Mouse (Mus musculus) urinary bladder, postnatal 10 days (tissue): ENCODE measurements around the gene Prkg1.

Source experiments
- DNase-seq: peaks from one replicate; pipeline ENCODE4 v3.0.0; 2022; ENCODE audit warnings: low spot score

Gene Prkg1

DNA sequence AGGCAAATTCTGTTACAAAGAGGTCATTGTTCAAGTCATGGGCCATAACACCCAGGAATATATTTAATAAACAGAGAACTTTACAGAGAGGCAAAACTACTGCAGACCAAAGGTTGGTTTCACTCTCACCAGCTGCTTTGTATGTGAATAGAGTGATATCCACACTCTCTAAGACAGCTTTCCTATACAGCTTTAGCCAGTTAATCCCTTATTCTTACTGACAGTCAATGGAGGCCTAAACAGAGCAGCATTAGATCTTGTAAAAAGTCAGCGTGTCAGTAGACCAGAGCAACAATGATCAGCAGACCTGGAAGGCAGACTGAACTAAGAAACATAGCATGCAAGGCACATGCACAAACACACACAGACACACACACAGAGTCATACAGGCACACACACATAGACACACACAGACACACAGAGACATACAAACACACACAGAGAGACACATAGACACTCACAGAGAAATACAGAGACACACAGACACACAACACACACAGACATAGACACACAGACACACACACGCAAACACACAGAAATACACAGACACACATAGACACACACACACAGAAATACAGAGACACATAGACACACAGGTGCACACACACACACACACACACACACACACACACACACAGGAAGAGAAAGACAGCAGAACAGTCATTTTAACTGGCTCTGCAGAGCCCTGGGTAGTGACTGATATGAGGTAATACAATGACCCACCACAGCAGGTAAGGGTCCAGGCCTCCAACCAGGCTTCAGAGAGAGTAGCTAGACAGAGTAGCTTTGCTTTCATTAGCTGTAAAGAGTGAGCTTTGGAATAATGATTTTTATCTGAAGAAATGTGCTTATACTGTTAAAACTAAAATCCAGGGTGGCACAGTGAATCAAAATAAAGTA lies 723.6 kb downstream of the Prkg1 start:
- no peak for DNase-seq

DNA sequence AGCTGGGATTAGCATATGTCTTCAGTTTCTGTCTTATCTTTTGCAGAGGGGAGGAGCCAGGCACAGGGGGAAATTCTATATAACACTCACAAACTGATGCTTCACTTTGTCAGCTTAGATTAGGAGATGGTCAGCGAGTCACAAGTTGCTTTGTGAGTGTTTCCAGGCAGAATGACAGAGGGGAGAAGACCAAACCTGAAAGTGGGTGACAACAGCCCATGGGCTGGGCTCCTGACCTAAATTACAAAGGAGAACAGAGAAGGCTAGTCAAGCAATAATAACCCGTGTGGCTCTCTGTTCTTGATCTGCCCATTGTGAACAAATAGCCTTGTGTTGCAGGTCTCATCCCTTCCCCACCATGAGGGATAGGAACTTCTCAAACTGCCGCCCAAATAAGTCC lies 725.9 kb downstream of the Prkg1 start:
- DNase-seq, result no peak

DNA sequence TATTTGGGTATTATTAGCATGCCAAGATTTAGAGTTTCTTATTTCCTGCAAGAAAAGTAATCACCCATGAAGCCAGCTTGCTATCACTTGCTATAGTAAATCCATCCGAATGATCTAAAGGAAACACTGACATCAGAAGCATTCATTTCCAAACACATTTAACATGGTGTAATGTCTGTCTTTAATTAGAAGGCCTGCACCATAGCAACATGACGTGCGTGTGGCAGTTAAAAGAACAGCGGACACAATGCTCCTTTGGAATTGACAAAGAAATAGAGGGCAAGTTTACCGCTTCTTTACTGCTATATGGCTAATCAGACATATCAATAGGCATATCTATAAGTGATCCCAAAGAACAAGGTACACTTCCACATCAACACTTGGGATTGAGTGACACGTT lies 733.2 kb downstream of the Prkg1 start:
- DNase-seq, result no peak

DNA sequence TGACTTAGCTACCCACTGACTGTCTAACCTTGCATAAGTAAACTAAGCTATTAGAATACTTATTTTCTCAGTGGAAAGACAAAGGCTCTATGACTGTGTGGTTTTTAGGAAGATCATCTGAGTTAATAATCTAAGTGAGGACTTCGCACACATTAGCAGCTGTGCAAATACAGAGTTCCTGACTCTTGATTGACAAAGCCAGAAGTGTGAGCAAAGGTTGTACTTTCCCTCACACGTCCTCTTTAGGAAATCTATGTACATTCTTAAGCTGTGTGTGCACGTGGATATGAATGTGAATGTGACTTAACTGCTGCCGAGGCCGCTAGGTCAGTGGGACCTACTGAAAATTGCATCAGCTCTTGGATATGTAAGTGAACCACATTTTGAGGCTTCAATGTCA lies 738.0 kb downstream of the Prkg1 start:
- DNase-seq, result no peak

DNA sequence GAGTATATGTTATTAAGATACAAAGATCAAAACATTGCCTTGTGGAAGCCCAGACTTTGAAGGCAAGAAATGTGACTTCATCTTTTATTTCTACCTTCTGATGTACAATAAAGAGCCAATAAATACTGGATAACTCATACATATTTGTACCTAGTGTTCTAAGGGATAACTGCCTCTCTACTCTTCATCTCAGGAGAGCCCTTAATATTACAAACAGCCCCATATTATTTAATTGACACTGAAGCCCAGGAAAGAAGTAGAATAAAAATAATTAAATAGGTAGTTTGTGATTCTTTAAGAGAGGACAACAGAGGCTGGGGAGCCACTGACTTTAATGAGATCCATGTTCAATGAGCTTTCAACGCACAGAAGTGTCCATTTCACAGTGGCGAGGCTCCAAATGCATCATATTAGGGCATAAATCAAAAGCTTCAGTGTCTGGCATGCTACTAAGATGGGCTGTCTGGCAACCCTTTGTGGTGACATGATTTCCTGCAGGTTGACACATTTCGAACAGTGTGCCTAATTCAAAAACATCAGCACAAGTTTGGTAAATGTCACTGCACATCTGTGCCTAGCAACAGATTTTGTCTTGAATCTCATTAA lies 753.2 kb downstream of the Prkg1 start:
- no peak for DNase-seq

DNA sequence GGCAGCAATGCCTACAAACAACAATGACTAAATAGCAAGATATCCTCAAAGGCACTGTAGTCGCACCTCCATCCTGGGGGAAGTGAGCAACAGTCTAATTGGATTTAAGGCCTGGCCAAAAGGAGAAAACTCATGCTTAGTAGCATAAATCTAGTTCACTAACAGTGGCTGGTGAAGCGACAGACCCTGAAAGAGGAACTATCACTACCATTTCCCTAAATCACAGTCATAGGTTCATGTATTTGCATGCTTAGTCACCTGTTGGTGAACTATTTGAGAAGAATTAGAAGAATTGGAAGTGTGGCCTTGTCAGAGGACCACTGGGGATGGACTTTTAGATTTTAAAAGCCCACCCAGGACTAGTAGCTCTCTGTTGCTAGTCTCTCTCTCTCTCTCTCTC lies 766.3 kb downstream of the Prkg1 start:
- DNase-seq, result no peak

DNA sequence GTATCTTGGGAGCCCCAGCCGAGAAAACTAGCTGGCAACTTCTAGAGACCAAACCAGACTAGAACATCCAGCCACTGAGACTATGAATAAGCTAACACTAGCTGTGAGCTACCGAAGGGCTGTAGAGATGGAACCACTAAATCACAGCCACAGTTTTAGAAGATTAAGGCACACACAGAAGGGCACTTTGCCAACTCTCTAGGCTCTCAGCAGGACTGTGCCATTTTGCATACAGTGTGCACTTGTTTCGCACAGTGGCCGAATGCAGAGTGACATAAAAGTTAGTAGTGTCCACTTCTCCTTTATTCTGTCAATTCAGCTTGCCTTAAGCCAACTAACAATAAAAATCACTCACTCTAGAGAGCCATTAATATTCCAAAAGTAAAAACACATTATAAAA lies 774.4 kb downstream of the Prkg1 start:
- DNase-seq, result no peak

DNA sequence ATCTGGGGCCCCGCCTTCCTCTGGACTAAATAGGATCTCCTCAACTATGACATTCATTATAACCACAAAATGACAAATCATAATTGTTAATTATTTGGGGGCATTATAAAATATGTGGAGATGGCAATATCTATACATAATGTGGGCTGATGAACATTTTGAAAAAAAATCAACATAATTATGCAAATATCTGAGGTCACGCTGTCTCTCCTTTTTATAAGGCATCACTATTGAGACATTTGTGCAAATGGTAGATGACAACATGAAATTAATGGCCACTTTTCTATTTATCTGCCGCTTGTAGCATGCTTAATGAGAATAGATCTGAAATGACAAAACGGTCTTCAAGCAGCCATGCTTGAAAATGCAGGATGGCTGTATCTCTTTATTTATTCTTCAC lies 782.4 kb downstream of the Prkg1 start:
- DNase-seq, result no peak

DNA sequence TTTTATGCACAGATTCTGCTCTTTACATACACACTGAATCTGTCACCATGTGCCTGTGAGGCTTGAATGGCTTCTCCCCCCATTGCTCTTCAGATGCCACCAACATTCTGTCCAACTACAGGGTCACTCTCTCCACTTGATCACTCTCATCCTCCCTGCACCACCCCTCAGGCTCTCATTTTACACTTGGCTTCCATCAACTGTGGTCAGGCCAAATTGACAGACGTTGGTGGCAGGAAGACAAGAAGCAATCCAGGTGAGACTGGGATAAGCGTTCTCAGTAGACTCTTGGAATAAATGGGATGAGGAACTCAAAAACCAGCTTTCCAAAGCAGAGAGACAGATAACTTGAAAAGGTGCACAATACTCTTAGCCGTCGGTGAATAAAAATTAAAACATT lies 786.7 kb downstream of the Prkg1 start:
- no peak for DNase-seq

DNA sequence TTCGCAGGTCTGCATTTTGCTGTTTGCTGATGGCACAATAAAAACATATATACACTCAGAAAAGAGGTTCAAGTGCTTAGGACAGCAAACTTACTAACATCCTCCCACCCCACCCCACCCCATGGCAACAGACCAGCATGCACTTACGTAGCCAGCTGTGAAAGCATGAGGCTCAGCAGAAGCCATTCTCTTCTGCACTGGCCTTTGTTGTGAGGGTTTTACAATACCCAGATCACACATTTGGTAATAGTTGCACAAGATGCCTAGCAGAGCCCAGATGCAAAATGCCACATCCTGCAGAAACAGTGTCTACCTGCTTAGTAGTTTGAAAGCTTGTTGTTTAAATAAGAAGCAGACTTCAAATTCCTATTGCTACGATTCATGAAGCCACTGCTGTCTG lies 814.2 kb downstream of the Prkg1 start:
- DNase-seq, result no peak

DNA sequence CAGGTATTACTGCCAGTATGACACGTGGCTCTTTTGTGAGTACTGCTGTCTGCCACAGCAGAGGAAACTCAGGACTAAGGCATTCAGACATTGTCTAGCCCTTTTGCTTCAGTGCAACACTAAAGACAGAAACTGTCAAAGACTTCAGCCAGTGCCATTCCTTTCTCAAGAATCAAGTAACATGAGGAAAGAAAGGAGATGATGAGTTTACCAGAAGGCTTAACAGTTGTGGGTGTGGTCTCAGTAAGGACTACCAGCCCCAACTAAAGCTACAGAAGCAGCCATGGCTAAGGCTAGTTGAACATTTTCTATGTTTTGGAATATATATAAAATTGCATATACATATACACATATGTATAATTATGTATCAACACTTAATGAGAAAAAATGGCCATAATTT lies 816.6 kb downstream of the Prkg1 start:
- no peak for DNase-seq

DNA sequence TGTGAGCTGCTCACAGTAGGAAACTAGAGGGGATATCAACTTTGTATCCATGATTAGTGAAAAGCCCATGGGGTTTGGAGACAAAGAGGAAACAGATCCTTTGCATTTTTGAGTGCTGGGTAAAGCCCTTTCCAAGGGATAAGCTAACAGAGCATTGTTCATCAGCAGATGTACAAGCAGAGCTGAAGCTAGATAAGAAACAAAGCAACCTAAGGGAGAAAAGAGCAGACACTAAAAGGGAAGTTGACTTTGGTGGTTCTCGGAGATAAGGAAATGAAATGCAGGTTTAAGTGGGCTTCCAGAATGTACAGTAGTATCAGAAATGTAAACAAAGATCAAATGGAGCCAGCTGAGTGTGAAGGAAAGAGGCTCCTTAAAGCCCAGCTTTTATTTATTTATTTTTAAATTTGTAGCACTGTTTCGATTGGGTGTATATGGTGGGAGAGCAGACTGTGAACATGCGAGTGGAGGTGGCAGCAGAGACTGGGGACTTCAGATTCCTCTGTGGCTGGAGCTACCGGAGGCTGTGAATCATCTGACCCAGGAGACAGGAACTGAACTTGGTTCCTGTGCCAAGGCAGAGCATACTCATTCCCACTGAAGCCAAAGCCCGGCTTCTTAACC lies 822.4 kb downstream of the Prkg1 start:
- DNase-seq, result no peak

DNA sequence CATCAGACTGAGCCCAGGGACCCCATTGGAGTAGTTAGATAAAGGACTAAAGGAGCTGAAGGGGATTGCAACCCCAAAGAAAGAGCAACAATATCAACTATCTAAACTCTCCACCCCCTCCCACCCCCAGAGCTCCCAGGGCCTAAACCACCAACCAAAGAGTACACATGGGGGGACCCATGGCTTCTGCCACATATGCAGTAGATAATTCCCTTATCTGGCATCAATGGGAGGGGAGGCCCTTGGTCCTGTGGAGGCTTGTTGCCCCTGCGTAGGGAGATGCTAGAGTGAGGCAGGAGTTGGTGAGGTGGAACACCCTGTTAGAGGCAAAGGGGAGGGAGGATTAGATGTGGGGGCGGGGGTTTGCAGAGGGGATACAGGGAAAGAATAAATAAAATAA lies 826.8 kb downstream of the Prkg1 start:
- no peak for DNase-seq

DNA sequence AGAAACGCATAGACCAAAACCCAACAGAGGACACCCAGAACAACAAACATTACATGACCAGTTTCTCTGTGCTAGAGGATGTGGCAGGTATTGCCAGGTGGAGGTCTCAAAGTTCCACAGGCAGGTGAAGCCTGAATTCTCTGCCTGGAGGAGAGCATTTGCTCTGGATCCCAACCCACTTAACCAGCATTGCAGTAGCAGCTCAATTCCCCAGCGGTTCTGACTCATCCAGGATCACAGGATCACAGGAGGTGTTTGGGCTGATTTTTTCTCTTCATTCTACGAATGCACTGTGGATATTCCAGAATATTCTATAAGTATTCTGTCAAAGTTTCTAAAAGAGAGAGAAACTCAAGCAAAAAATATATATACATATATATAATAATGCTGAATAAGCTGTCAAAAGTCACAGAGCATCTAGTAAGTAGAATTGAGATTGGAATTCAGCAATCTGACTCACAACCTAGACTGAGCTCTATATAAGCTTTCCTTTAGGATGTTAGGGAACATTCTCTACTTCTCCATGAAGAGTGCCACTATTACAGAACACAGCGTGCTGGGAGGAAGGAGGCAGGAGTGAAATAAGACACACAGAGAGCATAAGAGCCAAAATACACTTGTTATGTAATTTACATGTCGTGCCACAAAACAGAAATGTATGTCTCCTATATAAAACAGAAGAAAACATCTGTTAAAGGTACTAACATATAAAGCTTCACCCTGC lies 833.2 kb downstream of the Prkg1 start:
- no peak for DNase-seq

DNA sequence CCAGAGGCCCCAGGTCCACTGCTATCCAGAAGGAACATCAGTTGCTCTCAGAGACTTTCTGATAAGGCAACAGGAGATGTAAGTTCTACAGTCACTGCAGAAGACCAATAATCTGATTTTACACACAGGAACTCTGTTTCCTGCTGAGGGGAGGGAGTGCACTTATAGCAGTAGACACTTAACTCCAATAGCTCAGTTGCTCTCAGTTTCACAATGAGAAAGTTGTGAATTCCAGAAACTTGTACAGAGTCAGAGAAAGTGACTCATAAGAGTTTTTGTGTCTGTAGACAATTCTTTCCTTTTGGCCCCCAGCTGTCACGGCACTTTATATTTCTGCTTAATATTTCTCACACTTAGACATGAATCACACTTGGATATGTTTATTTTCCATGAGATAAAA lies 840.8 kb downstream of the Prkg1 start:
- no peak for DNase-seq

DNA sequence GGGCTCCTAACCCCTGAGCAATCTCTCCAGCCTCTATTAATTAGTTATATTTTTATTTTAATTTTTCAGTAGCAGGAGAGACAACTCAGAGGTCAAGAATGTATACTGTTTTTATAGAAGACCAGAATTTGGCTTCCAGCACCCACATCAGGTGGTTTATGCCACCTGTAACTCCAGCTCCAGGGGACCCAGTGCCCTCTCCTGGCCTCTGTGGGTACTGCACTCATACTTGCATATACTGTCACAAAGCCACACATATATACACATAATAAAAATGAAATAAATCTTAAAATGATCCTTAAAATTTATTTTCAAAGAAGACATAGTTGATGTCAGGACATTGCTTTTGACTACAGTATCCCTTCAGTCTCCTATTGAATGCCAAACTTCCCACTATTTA lies 862.5 kb downstream of the Prkg1 start:
- DNase-seq, result no peak

DNA sequence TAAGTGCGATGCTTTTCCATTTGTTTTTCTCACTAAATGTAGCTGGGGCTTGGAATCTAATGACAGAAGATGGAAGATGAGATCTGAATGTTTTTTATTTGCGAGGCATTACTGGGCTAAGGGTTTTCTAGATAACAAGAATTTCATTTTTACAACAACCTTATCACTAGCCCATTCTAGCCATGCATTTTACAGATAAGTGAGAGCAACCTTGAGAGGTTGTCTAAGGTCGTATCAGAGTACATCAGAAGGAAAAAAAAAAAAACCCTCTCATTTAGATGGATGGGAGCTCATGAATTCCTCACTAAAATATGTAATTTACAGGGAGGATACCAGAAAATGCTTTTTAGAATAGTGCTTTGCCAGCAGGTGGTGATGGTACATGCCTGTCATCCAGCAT lies 863.8 kb downstream of the Prkg1 start:
- DNase-seq, result no peak

DNA sequence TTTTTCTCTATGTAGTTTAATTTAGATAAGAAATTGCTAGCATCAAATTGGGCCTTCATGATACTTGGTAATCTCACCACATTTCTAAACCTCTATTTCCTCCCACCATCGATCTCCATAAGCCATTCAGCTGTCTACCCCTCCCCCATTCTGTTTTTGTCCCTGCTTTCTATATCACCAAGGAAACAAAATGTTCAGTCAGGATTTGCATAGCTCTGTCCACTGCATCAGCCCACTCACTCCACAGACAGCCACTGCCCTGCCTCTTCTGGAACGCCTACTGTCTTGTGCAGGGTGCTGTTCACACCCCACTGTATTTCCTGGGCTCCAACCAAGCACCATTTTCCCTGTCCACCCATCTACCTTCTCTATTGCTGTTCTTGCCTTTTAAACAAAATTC lies 874.5 kb downstream of the Prkg1 start:
- no peak for DNase-seq

DNA sequence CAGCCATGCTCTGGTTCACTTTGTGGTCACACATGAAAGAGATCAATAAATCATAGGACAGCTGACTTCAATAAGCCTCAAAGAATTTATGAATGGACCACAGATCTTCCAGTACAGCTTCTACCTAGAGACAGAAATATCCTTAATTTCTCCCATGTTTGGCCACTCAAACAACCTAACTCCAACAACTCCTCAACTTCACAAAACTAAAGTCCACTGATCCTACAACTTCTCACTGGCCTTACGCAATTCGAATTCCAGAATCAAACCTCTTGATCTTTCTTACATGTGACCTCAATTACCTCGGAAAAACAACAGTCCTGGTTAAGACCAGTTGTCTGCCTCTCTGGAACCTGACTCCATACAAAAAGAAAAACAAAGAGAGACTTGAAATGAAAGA lies 875.0 kb downstream of the Prkg1 start:
- no peak for DNase-seq

DNA sequence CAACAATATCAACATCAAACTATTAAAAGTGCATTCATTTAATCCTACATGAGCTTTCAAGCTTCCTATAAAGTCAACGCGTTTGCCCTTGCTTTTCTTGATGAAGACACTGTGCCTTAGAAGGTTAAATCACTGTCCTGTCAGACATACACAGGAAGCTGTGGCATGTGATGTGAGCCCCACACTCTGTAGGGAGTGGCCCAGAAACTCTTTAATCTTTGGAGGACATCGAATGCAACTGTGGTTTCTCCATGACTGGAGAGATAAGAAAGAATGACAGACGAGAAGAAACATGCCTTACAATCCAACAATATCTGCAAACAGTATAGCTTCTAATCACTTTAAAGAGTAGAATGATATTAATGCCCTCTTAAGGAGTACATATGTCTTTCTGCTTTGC lies 903.4 kb downstream of the Prkg1 start:
- DNase-seq, result no peak

DNA sequence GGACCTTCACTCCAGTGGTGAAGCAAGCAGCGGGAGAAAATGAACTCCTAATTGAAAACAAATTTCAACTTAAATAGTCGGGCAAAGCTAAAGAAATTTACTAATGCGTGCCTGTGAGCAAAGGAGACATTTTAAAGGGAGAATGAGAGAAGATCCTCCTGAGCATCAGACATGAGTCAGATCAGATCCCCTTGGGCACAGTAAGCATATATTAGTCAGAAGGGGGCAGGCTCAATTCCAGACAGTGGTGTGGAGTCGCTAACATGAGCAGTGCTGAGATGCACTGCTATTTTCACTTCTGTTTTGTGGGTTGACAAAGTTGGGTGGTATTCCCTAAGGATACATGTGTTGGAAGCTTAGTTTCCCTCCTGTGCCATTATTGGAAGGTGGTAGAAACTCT lies 913.8 kb downstream of the Prkg1 start:
- DNase-seq, result no peak

DNA sequence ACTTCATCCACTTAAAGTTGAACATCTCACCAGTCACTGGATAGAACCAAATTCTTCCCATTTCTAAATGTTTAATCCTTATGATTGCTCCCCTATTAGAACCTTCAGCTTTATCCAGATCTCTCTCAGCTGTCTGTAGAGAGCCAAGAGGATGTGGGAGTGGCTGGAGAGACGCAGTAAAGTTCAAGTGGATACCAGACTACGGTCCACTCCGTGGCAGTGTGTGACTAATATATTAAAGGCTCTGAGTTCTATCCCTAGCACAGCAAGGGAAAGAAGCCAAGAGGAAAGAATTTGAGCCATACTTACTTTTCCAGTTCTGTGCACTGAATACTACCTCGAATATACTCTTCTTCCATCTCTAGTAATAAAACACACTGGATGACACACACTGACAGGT lies 919.9 kb downstream of the Prkg1 start:
- no peak for DNase-seq

DNA sequence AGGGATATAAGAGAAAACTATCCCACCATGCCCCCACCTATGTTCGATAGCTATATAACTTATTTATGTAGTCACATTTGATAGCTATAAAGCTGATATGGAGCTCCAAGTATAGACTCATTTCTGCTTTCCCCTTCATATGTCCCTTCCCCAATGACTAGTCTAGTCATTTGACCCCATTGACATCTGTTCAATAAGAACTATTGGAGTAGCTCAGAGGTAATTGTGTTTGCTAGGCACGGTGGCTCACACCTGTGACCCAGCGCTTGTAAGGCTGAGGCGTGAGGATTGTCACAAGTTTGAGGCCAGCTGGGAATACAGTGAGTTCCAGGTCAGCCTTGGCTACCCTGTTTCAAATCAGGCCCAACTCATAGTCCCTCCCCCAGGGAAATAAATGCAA lies 921.2 kb downstream of the Prkg1 start:
- no peak for DNase-seq
